Mouse (Mus musculus) bone marrow, adult 2 months (tissue): ENCODE results near the gene Plppr2.

Source experiments
- CTCF ChIP-seq: fragments of 200-500 bp; IDR thresholded peaks from 2 replicates; pipeline ENCODE4 v1.5.1; 2011; ENCODE audit warnings: low read length, control low read depth; ENCODE audit not compliant: control insufficient read depth, insufficient read depth
- POLR2A ChIP-seq: fragments of 200-500 bp; IDR thresholded peaks from 2 replicates; pipeline ENCODE4 v1.6.1; 2011; ENCODE audit warnings: low read depth, mild to moderate bottlenecking, control low read depth, low read length, borderline replicate concordance; ENCODE audit not compliant: control insufficient read depth

DNA sequence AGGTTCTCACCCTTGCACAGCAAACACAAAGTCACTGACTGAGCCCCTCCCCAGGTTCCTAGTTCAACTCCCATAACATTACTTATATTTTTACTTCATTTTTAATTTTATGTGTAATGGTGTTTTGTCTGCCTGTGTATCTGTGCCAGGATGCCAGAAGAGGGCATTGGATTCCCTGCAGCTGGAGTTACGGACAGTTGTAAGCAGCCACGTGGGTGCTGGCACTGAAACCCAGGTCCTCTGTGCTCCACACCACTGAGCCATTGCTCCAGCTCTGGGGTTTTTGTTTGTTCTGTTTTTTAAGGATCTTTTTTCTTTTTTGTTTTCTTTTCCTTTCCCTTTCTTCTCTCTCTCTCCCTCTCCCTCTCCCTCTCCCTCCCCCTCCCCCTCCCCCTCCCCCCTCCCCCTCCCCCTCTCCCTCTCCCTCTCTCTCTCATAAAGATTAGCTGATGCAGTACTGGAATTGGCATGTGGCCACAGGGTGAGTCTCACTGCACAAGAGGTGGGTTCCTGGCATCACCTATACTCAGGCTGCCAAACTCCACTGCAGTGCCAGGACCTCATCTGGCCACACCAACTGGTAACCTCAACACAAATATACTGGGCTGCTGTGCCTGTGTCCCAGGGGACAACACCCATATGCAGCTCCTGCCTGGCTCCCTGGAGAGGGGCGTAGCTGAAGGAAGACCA is 59.5 kb downstream of the Plppr2 start:
- TF ChIP-seq CTCF (no peak), POLR2A (no peak)
